Mouse (Mus musculus) forebrain, embryonic 13.5 days (tissue): Measurements from ENCODE around the gene Cdh20. TPM values are rescaled to one million over a fixed set of nuclear protein-coding genes. Genes with fewer than 3 reads are reported as not detected.

ENCODE experiments used
- ATAC-seq: fragments of 200-750 bp; cut with Nextera tagmentation; 2 replicates; pipeline ENCODE4 v1.8.0; 2017
- H3K27ac ChIP-seq: fragments of 300-500 bp; sonication (generic); 2 replicates; pipeline ENCODE4 v1.5.1; 2015; ENCODE audit warnings: inconsistent platforms, mild to moderate bottlenecking, moderate library complexity
- H3K27me3 ChIP-seq: fragments of 300-500 bp; sonication (generic); 2 replicates; pipeline ENCODE4 v1.6.1; 2015; ENCODE audit warnings: mild to moderate bottlenecking, inconsistent platforms
- H3K36me3 ChIP-seq: fragments of 300-500 bp; sonication (generic); 2 replicates; pipeline ENCODE4 v1.6.1; 2015; ENCODE audit warnings: mild to moderate bottlenecking, inconsistent platforms; ENCODE audit not compliant: poor library complexity, severe bottlenecking
- H3K4me1 ChIP-seq: fragments of 300-500 bp; sonication (generic); 2 replicates; pipeline ENCODE4 v1.6.1; 2015; ENCODE audit warnings: inconsistent platforms
- H3K4me2 ChIP-seq: fragments of 300-500 bp; sonication (generic); 2 replicates; pipeline ENCODE4 v1.6.1; 2015; ENCODE audit warnings: inconsistent platforms, mild to moderate bottlenecking, moderate library complexity
- H3K4me3 ChIP-seq: fragments of 300-500 bp; sonication (generic); 2 replicates; pipeline ENCODE4 v1.5.1; 2015; ENCODE audit warnings: mild to moderate bottlenecking, inconsistent platforms
- H3K9ac ChIP-seq: fragments of 300-500 bp; sonication (generic); 2 replicates; pipeline ENCODE4 v1.6.1; 2015; ENCODE audit warnings: mild to moderate bottlenecking, inconsistent platforms
- H3K9me3 ChIP-seq: fragments of 300-500 bp; sonication (generic); replicated peaks from 2 replicates; pipeline ENCODE4 v1.6.1; 2016; ENCODE audit warnings: inconsistent platforms
- WGBS: fragments of 180-500 bp; shearing (Covaris S2); methylation state at CpG from one replicate; pipeline ENCODE4 v1.1.7; 2015; 5-methylcytosine and 5-hydroxymethylcytosine counted together
- polyA plus RNA-seq: library from polyadenylated mRNA; unstranded; fragments of >200 nt; fragmentation: Nextera tagmentation; extraction: Ambion mirVana; gene quantifications from 2 replicates; pipeline ENCODE4 v1.2.1, GENCODE M21; 2015

Gene Cdh20
- polyA plus RNA-seq, 1 experiment from 2014 or later = 0.62 TPM

DNA sequence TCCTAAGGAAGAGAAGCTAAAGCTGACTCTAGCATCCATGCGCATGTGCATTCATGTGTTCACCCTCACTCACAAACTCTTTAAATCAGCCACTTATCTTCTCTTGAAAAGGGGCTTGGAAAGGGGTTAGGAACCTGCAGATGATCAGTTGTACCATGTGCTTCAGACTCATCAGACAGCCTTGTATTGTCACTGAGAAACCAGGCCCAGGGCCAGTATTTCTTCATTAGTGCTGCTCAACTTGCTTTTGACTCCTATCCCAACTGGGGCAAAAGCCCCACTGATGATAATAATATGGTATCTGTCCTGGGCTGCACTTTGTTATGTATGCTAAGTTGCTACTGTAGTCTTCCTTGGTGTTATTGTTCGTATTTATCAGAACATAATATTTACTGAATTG lies 38.9 kb downstream of the Cdh20 start:
- no peak for ATAC-seq
- 92% methylated on average over 2 of the region's 2 CpGs for WGBS
- no peaks in the 10 kb centered on the region for H3K9me3 ChIP-seq
- no peak overlapping the region for H3K27ac ChIP-seq
- H3K36me3 ChIP-seq = no peaks in the 10 kb centered on the region
- H3K4me1 ChIP-seq = peaks cover 5% of the 10 kb centered on the region
- H3K27me3 ChIP-seq = no peaks in the 10 kb centered on the region
- H3K4me3 ChIP-seq = no peak overlapping the region
- no peak overlapping the region for H3K4me2 ChIP-seq
- H3K9ac ChIP-seq = no peak overlapping the region

DNA sequence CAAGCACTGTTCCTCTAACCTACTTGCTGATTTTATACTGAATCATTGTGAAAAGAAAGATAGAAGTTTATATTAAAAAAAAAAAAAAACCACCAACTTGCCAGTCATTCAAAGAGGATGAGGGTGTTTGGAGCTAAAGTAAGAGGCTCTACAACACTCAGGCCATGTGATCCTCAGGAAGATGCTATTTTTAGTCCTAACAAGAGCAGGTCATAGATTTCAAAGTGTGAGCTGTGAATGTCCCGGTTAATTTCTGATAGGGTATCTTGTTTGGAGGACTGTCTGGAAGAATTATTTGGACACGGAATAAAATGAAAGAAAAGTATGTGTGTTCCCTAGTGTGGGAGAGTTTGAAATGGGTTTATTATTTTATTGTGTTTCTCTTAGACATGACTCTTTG lies 49.2 kb downstream of the Cdh20 start:
- Histone ChIP-seq H3K4me3 (no peak overlapping the region), H3K9me3 (no peaks in the 10 kb centered on the region), H3K9ac (no peak overlapping the region), H3K4me2 (no peak overlapping the region), H3K27me3 (no peaks in the 10 kb centered on the region), H3K27ac (no peak overlapping the region), H3K36me3 (no peaks in the 10 kb centered on the region), H3K4me1 (no peaks in the 10 kb centered on the region)
- no peak for ATAC-seq
- 91% methylated on average over 2 of the region's 2 CpGs for WGBS

DNA sequence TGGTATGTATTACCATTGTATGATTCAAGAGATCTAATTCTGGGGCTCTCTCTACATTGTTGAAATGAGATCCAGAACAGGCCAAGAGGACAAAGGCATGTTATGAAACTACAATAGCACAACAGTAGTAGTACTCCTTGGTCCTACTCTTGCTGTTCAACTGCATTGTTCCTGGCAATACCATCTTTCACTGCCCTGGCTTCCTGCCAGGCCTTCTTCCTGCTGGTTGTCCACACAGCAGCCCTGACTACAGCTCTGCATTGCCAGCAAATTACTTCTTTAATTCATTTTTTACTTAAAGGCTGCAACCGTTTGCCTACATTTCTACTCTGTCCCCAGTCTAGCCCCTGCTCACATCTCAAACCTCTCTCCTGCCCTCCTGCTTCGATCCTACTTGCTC lies 59.8 kb downstream of the Cdh20 start:
- no peak for ATAC-seq
- H3K4me3 ChIP-seq = no peak overlapping the region
- H3K4me2 ChIP-seq = no peak overlapping the region
- no peak overlapping the region for H3K9ac ChIP-seq
- 88% methylated on average over 2 of the region's 2 CpGs for WGBS
- no peaks in the 10 kb centered on the region for H3K9me3 ChIP-seq
- no peaks in the 10 kb centered on the region for H3K36me3 ChIP-seq
- no peaks in the 10 kb centered on the region for H3K4me1 ChIP-seq
- no peaks in the 10 kb centered on the region for H3K27me3 ChIP-seq
- no peak overlapping the region for H3K27ac ChIP-seq

DNA sequence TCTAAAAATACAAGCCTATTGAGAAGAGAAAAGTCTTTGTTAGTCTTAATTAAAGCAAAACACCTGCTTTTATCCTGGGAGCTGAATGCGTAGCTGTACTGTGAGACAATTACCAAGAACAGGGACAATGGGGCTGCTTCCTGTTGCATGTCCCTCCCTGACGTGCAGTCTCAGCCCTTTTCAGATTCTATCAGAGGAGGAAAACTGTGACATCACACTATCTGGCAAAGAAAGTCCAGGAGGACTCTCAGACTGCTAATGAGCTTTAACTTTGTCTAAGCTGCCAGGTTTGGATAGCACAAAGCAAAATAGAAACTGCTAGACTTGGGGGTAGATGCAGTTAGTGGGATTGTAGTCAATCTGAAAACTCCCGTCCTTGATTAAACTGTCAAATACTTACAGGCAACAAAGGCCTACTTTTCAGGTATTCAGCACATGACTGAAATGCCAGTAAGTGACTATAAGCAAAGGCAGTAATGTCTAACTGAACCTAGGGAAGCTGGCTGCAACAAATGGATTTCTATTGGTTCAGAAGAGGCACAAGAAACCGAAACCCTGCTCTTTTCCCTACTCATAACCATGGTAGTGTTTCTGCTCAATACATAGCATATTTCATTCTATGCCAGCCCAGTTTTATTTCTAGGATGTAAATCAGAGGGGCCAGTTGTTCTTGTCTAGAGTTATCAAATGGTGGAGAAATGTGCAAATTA lies 70.0 kb downstream of the Cdh20 start:
- Histone ChIP-seq H3K4me3 (no peak overlapping the region), H3K4me1 (peaks cover 8% of the 10 kb centered on the region), H3K27ac (no peak overlapping the region), H3K36me3 (no peaks in the 10 kb centered on the region), H3K9me3 (no peaks in the 10 kb centered on the region), H3K4me2 (no peak overlapping the region), H3K27me3 (no peaks in the 10 kb centered on the region), H3K9ac (no peak overlapping the region)
- peak; percentile 90 for ATAC-seq
- WGBS = 21% methylated on average over 4 of the region's 4 CpGs

DNA sequence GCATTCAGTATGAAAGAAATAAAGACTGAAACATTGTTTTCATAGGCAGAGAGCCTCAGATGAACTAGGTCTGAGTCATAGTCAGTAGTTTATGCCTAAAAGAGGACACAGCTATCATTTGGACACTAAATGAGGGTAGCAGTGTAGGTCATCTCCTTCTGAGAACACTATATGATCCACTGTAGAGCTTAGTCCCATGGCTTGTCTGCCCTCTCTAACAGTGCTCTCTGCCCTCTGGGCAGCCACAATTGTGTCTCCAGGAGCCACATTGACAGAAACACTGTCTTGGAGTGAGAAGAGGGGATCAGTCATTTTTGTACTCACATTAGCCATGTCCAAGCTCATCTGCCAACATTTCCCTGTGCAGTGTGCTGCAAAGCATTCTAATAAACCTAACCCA lies 70.7 kb downstream of the Cdh20 start:
- no peaks in the 10 kb centered on the region for H3K9me3 ChIP-seq
- no peaks in the 10 kb centered on the region for H3K36me3 ChIP-seq
- H3K4me1 ChIP-seq = peaks cover 8% of the 10 kb centered on the region
- no peaks in the 10 kb centered on the region for H3K27me3 ChIP-seq
- H3K9ac ChIP-seq = no peak overlapping the region
- no peak overlapping the region for H3K27ac ChIP-seq
- ATAC-seq = no peak
- no peak overlapping the region for H3K4me2 ChIP-seq
- no peak overlapping the region for H3K4me3 ChIP-seq

DNA sequence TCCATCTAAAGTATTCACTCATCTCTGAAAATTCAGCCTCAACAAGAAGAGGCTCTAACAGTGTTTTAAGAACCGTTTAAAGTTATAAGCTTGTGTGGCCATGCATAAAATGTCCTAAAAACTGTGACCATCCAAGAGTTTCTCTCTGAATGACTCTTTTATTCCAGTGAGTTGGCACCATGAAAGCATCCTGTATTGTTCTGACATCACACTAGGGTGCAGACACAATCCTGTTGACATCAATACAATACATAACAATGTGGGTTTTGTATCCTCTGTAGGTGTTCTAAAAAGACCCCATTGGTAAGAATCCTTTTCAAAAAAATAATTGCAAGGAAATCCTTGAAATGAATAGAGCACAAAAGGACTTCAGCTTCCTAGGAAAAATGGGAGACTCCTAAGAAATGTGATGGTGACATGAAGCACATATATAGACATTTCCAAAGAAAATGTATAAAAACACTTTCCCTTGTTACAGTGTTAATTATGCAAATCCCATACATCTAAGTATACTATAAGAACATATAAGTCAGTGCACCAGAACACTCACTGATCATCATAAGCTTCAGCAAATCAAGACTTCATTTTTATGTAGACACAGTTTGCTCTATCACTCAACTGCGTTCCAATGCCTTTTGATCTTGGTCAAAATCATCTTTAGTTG lies 80.1 kb downstream of the Cdh20 start:
- Histone ChIP-seq H3K4me3 (no peak overlapping the region), H3K4me1 (peaks cover 11% of the 10 kb centered on the region; the same call in 1 of the 2 replicates), H3K4me2 (no peak overlapping the region), H3K9me3 (no peaks in the 10 kb centered on the region), H3K27me3 (no peaks in the 10 kb centered on the region), H3K27ac (no peak overlapping the region), H3K36me3 (no peaks in the 10 kb centered on the region), H3K9ac (no peak overlapping the region)
- WGBS = 11% methylated on average over 2 of the region's 2 CpGs
- ATAC-seq = no peak

DNA sequence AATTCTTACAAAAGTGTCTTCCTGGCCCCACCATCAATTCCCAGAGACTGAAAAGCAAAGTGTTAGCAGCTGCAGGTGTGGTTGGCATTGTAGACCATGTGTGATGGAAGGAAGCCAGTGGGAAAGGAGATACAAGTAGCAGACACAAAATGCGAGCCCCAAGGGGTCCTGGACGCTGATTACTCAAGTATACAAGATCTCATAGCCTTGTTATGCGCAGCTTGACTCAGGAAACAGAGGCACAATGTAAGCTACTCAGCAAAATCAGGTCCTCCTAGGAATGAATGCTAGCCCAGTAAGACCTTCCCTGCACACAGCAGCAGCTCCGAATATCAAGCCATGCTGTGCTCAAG lies 80.6 kb downstream of the Cdh20 start:
- 9% methylated on average over 4 of the region's 4 CpGs for WGBS
- peaks cover 11% of the 10 kb centered on the region; the same call in 1 of the 2 replicates for H3K4me1 ChIP-seq
- no peak for ATAC-seq
- H3K36me3 ChIP-seq = no peaks in the 10 kb centered on the region
- H3K4me3 ChIP-seq = no peak overlapping the region
- H3K4me2 ChIP-seq = no peak overlapping the region
- no peak overlapping the region for H3K27ac ChIP-seq
- H3K9ac ChIP-seq = no peak overlapping the region
- H3K27me3 ChIP-seq = no peaks in the 10 kb centered on the region
- H3K9me3 ChIP-seq = no peaks in the 10 kb centered on the region

DNA sequence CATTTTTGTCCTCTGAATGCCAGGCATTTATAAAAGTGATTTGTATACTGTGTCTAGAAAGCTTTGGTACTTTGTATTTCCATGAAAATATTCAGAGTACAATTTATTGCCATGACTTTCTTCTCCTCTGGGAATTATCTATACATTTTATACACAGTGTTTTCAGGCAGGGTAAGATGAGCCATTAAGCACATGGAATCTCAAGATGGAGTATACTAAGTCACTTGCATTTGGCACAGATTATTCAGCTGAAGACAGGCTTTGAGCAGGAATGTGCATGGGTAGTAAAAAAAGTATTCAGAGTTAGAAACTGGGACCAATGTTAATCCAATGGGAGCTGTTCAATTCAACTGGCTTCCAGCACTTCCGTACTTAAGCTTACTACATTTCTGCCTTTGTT lies 109.1 kb downstream of the Cdh20 start:
- Histone ChIP-seq H3K4me2 (no peak overlapping the region), H3K9ac (no peak overlapping the region), H3K36me3 (no peaks in the 10 kb centered on the region), H3K27ac (no peak overlapping the region), H3K4me1 (no peaks in the 10 kb centered on the region), H3K9me3 (no peaks in the 10 kb centered on the region), H3K27me3 (no peaks in the 10 kb centered on the region), H3K4me3 (no peak overlapping the region)
- 82% methylated on average over 1 of the region's 1 CpGs for WGBS
- no peak for ATAC-seq

DNA sequence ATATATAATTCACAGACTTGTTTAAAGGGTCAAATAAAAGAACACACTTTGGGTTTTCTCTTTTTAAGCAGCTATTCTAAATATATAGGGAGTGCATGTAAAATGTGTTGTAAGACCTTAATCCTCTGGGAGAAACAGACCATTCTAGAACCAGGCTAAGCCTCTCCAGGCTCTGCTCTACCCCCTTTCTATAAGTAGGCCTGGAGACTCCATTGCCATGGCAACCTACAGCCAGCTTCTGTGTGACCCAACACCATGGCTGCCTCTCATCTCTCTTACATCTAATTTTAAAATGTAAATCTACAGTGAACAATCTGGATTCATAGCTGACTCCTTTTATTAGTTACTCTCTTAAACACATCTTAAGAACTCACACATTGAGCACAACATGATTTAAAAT lies 133.5 kb downstream of the Cdh20 start:
- no peak for ATAC-seq
- no peaks in the 10 kb centered on the region for H3K4me1 ChIP-seq

DNA sequence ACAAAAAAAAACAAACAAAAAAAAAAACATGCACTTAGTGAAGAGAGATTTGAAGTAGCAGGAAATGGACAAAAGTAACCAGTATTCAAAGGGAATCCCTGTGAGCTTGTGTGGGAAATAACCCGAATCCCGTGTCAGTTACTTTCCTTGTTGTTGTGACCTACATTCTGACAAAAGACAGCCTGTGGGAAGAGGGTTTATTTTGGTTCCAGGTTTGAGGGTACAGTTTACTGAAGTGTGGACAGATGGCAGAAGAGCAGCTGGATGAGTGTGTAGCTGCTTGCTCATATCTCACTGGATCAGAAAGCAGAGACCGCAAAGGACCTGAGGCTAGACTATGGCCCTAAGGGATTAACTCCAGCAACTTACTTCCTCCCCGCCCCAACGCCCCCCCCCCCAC lies 135.1 kb downstream of the Cdh20 start:
- WGBS = 66% methylated on average over 5 of the region's 5 CpGs
- Histone ChIP-seq H3K9ac (no peak overlapping the region), H3K4me3 (no peak overlapping the region), H3K27ac (no peak overlapping the region), H3K27me3 (no peaks in the 10 kb centered on the region), H3K4me2 (no peak overlapping the region), H3K36me3 (no peaks in the 10 kb centered on the region), H3K4me1 (no peaks in the 10 kb centered on the region), H3K9me3 (no peaks in the 10 kb centered on the region)
- ATAC-seq = no peak

More for the DNA sequence above, 133.5 kb downstream of the Cdh20 start:
- Histone ChIP-seq H3K4me3 (no peak overlapping the region), H3K36me3 (no peaks in the 10 kb centered on the region), H3K27me3 (no peaks in the 10 kb centered on the region), H3K9me3 (no peaks in the 10 kb centered on the region), H3K4me2 (no peak overlapping the region), H3K9ac (no peak overlapping the region), H3K27ac (no peak overlapping the region)

DNA sequence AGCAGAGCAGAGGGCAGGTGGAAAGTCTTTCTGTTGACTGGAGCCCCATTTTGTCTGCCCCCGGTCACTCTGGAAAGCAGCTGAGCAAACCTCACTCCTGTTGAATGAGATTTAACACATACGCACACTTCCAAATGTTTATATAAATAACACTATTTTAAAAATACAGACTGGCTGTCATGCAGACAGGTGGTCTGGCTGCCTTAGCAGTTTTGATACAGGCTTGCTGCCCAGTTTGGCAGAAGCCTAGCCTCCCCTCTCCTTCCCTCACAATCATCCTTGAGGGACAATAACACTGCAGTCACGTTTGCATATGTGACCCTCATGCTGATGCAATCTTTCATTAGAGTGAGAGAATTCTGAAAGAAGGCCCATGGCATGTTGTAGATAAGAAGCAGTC lies 144.1 kb downstream of the Cdh20 start:
- no peaks in the 10 kb centered on the region for H3K27me3 ChIP-seq
- no peaks in the 10 kb centered on the region for H3K36me3 ChIP-seq
- H3K4me3 ChIP-seq = no peak overlapping the region
- no peak for ATAC-seq
- no peaks in the 10 kb centered on the region for H3K9me3 ChIP-seq
- H3K27ac ChIP-seq = no peak overlapping the region
- H3K4me2 ChIP-seq = no peak overlapping the region
- no peak overlapping the region for H3K9ac ChIP-seq
- 50% methylated on average over 3 of the region's 3 CpGs for WGBS
- H3K4me1 ChIP-seq = 0 out of 2 replicates have a peak, but pooled peaks cover 7% of the 10 kb centered on the region

DNA sequence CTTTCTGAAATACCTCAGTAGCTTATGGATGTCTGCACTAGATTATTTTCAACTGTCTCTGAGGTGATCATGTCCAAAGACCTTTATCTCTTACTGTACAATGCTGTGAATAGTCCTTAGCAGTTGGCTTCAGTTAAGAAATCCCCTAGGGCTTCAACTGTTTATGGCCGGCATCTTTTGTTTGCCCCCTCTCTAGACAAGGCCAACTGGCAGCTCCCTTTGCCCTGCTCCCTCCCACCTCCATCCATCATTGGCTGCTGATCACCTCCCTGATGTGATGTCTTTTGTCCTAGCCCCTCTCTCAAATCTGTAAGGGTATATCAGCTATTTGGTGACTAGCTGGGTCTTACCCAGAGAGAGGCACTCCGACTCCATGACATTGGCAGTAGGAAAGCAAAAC lies 148.2 kb downstream of the Cdh20 start:
- Histone ChIP-seq H3K27ac (no peak overlapping the region), H3K36me3 (no peaks in the 10 kb centered on the region), H3K9ac (no peak overlapping the region), H3K9me3 (no peaks in the 10 kb centered on the region), H3K4me1 (0 out of 2 replicates have a peak, but pooled peaks cover 7% of the 10 kb centered on the region), H3K4me2 (no peak overlapping the region), H3K27me3 (no peaks in the 10 kb centered on the region), H3K4me3 (no peak overlapping the region)
- WGBS = 23% methylated on average over 2 of the region's 2 CpGs
- no peak for ATAC-seq
